Mouse (Mus musculus): ENCODE measurements around the gene Phrf1. TPM values are rescaled to one million over a fixed set of nuclear protein-coding genes. Genes with fewer than 3 reads are reported as not detected.

Gene Phrf1
- 67.1 and 78.6 TPM in 2 replicates for polyA plus RNA-seq (2014; fragmentation: Nextera tagmentation; extraction: Ambion mirVana)

DNA sequence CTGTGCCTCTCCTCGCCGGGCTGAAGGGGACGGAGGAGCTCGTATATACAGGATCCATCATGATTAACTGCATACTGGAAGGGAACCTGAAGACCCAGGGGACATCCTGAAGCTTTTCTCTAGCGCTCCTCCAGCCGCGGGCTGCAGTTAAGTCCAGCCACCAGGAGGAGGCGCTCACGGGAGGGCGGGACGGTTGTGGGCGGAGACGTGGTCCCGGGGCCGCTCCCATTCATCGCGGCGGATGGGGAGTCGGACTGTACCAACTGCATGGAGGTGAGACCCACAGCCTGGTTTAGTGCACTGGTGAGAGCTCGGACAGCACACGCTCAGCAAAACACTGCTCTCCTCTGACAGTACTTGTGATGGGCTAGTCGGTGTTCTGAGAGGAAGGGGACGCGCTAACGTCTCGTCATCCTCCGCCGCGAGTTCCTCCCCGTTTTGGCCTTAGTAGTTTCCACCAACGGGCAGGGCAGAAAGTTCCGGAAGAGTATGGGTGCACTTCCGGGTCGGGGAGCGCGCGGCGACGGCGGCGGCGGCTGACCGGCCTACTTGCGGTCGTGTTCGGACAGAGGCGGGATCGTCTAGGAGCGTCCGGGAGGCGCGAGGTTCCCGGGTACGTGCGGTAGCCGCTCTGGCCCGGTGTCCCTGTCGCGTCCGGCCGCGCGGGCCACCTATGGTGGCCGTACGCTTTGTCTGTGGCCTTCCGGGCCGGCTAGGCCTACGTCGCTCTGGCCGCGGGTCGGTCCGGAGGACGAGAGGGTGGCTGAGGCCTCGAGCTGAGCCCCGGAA is at the start of gene Phrf1:
Gene Phrf1 (plus strand): TSS at position 506 of the 789 bp plus-strand sequence.
- H3K4me3 ChIP-seq (ENCODE audit: low read depth, low read length) = peak within 1 kb of the TSS; percentile 100
- H3K9me3 ChIP-seq (ENCODE audit: control insufficient read depth, low read length) = no peaks in the 10 kb centered on the region
- no peaks in the 10 kb centered on the region for H3K27me3 ChIP-seq (ENCODE audit: control insufficient read depth, insufficient read depth, low read length)
- peaks cover 3% of the 10 kb centered on the region for H3K4me1 ChIP-seq (replicated peaks; ENCODE audit: control insufficient read depth, insufficient read depth, low read length)
- peak within 1 kb of the TSS; percentile 98 for H3K9ac ChIP-seq (ENCODE audit: low read depth, low read length)
- peak within 1 kb of the TSS; percentile 86 for H3K27ac ChIP-seq (ENCODE audit: low read depth, low read length)
- H3K36me3 ChIP-seq (ENCODE audit: control insufficient read depth, insufficient read depth, low read length) = peaks cover 13% of the 10 kb centered on the region
- DNase-seq (ENCODE audit: low spot score) (peak; percentile 95), ATAC-seq (ENCODE audit: low FRiP score) (peak; percentile 92)
- under 1% methylated on average over 76 of the region's 76 CpGs for WGBS
- H3K4me2 ChIP-seq (replicated peaks; ENCODE audit: low read depth, low read length) = peak within 1 kb of the TSS; percentile 89

- H3K4me1 ChIP-seq (replicated peaks; ENCODE audit: control insufficient read depth, insufficient read depth, low read length) = peaks cover 3% of the 10 kb centered on the region; the same call in 1 of the 2 replicates
- 0 out of 2 replicates have a peak, but pooled peaks cover 3% of the 10 kb centered on the region for H3K36me3 ChIP-seq (ENCODE audit: control insufficient read depth, insufficient read depth, low read length)
- no peak for DNase-seq (ENCODE audit: low spot score)
- no peak for ATAC-seq (ENCODE audit: low FRiP score)
- H3K27me3 ChIP-seq (ENCODE audit: control insufficient read depth, insufficient read depth, low read length) = no peaks in the 10 kb centered on the region
- no peak overlapping the region for H3K27ac ChIP-seq (ENCODE audit: low read depth, low read length)
- no peak overlapping the region for H3K4me3 ChIP-seq (ENCODE audit: low read depth, low read length)
- no peak overlapping the region for H3K9ac ChIP-seq (ENCODE audit: low read depth, low read length)
- WGBS = 77% methylated on average over 3 of the region's 3 CpGs
- no peak overlapping the region for H3K4me2 ChIP-seq (replicated peaks; ENCODE audit: low read depth, low read length)
- no peaks in the 10 kb centered on the region for H3K9me3 ChIP-seq (ENCODE audit: control insufficient read depth, low read length)
These were observed 40.4 kb upstream of the Phrf1 start for GRCm38 (mm10) chr7:141188194-141188593.

DNA sequence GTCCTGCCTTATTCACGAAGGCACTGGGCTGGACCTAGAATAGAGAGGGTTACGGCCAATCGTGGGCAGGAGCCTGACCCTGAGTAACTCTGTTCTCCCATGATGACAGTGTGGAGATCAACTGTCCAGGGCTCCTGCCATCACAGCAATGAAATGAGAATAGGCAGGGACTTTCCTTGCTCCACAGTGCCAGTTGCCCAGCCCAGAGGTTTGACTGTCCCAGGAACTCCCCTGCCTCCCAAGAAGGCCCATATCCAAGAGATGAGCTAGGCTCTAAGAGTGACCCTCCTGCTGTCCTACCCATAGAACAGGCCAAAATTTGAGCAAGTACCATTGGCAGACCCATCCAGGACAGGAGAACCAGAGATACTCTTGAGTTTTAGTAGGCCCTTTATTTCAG is 39.9 kb upstream of the Phrf1 start:
- no peak overlapping the region for H3K27ac ChIP-seq (ENCODE audit: low read depth, low read length)
- WGBS = 95% methylated on average over 3 of the region's 3 CpGs
- DNase-seq (ENCODE audit: low spot score) = no peak
- H3K4me3 ChIP-seq (ENCODE audit: low read depth, low read length) = no peak overlapping the region
- H3K4me1 ChIP-seq (replicated peaks; ENCODE audit: control insufficient read depth, insufficient read depth, low read length) = peaks cover 3% of the 10 kb centered on the region; the same call in 1 of the 2 replicates
- H3K27me3 ChIP-seq (ENCODE audit: control insufficient read depth, insufficient read depth, low read length) = no peaks in the 10 kb centered on the region
- H3K9ac ChIP-seq (ENCODE audit: low read depth, low read length) = no peak overlapping the region
- ATAC-seq (ENCODE audit: low FRiP score) = no peak
- no peak overlapping the region for H3K4me2 ChIP-seq (replicated peaks; ENCODE audit: low read depth, low read length)
- no peaks in the 10 kb centered on the region for H3K9me3 ChIP-seq (ENCODE audit: control insufficient read depth, low read length)
- 0 out of 2 replicates have a peak, but pooled peaks cover 3% of the 10 kb centered on the region for H3K36me3 ChIP-seq (ENCODE audit: control insufficient read depth, insufficient read depth, low read length)

- no peak overlapping the region for H3K4me2 ChIP-seq (replicated peaks; ENCODE audit: low read depth, low read length)
- no peak overlapping the region for H3K27ac ChIP-seq (ENCODE audit: low read depth, low read length)
- H3K4me3 ChIP-seq (ENCODE audit: low read depth, low read length) = no peak overlapping the region
- H3K9ac ChIP-seq (ENCODE audit: low read depth, low read length) = no peak overlapping the region
- no peaks in the 10 kb centered on the region for H3K9me3 ChIP-seq (ENCODE audit: control insufficient read depth, low read length)
- H3K4me1 ChIP-seq (replicated peaks; ENCODE audit: control insufficient read depth, insufficient read depth, low read length) = peaks cover 5% of the 10 kb centered on the region; the same call in 1 of the 2 replicates
- no peaks in the 10 kb centered on the region for H3K27me3 ChIP-seq (ENCODE audit: control insufficient read depth, insufficient read depth, low read length)
- 0 out of 2 replicates have a peak, but pooled peaks cover 3% of the 10 kb centered on the region for H3K36me3 ChIP-seq (ENCODE audit: control insufficient read depth, insufficient read depth, low read length)
- ATAC-seq (ENCODE audit: low FRiP score) = no peak
- no peak for DNase-seq (ENCODE audit: low spot score)
- 93% methylated on average over 3 of the region's 3 CpGs for WGBS
These were observed 38.4 kb upstream of the Phrf1 start for GRCm38 (mm10) chr7:141190220-141190619.

DNA sequence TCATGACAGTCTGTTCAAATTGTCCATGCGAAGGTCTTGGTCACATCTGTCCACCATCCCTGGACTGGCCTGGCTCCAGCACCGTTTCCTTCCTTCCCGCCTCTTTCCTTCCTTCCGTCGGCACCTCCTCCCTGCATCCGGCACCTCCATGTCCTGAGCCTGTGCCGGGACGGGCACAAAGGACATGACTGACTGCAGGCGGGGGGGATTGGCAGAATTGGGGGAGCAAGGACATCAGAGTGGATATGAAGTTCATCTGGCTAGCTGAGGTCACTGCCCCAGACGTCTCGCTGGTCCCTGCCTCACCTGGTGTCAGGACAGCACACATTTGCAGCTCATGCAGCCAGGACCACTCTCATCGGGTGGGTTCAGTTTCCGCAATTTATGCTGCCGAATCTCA is 37.5 kb upstream of the Phrf1 start:
- H3K4me2 ChIP-seq (replicated peaks; ENCODE audit: low read depth, low read length) = no peak overlapping the region
- no peaks in the 10 kb centered on the region for H3K27me3 ChIP-seq (ENCODE audit: control insufficient read depth, insufficient read depth, low read length)
- H3K4me1 ChIP-seq (replicated peaks; ENCODE audit: control insufficient read depth, insufficient read depth, low read length) = peaks cover 7% of the 10 kb centered on the region; the same call in 1 of the 2 replicates
- 0 out of 2 replicates have a peak, but pooled peaks cover 3% of the 10 kb centered on the region for H3K36me3 ChIP-seq (ENCODE audit: control insufficient read depth, insufficient read depth, low read length)
- no peaks in the 10 kb centered on the region for H3K9me3 ChIP-seq (ENCODE audit: control insufficient read depth, low read length)
- 93% methylated on average over 14 of the region's 14 CpGs for WGBS
- no peak overlapping the region for H3K4me3 ChIP-seq (ENCODE audit: low read depth, low read length)
- ATAC-seq (ENCODE audit: low FRiP score) (no peak), DNase-seq (ENCODE audit: low spot score) (no peak)
- no peak overlapping the region for H3K9ac ChIP-seq (ENCODE audit: low read depth, low read length)
- no peak overlapping the region for H3K27ac ChIP-seq (ENCODE audit: low read depth, low read length)

GRCm38 (mm10) chr7:141191796-141192685 is 36.5 kb upstream of the Phrf1 start:
- DNase-seq (ENCODE audit: low spot score) = no peak
- WGBS = 91% methylated on average over 24 of the region's 24 CpGs
- Histone ChIP-seq H3K4me2 (replicated peaks; ENCODE audit: low read depth, low read length) (peak overlapping the region; percentile 96; the same call in 1 of the 2 replicates), H3K9me3 (ENCODE audit: control insufficient read depth, low read length) (no peaks in the 10 kb centered on the region), H3K4me3 (ENCODE audit: low read depth, low read length) (peak overlapping the region; percentile 89; the same call in 1 of the 2 replicates), H3K36me3 (ENCODE audit: control insufficient read depth, insufficient read depth, low read length) (0 out of 2 replicates have a peak, but pooled peaks cover 3% of the 10 kb centered on the region), H3K27ac (ENCODE audit: low read depth, low read length) (no peak overlapping the region), H3K27me3 (ENCODE audit: control insufficient read depth, insufficient read depth, low read length) (no peaks in the 10 kb centered on the region), H3K9ac (ENCODE audit: low read depth, low read length) (no peak overlapping the region), H3K4me1 (replicated peaks; ENCODE audit: control insufficient read depth, insufficient read depth, low read length) (peaks cover 7% of the 10 kb centered on the region; the same call in 1 of the 2 replicates)
- no peak for ATAC-seq (ENCODE audit: low FRiP score)

- no peaks in the 10 kb centered on the region for H3K27me3 ChIP-seq (ENCODE audit: control insufficient read depth, insufficient read depth, low read length)
- peaks cover 7% of the 10 kb centered on the region; the same call in 1 of the 2 replicates for H3K4me1 ChIP-seq (replicated peaks; ENCODE audit: control insufficient read depth, insufficient read depth, low read length)
- no peak overlapping the region for H3K27ac ChIP-seq (ENCODE audit: low read depth, low read length)
- ATAC-seq (ENCODE audit: low FRiP score) = no peak
- no peaks in the 10 kb centered on the region for H3K9me3 ChIP-seq (ENCODE audit: control insufficient read depth, low read length)
- peak overlapping the region; percentile 81 for H3K9ac ChIP-seq (ENCODE audit: low read depth, low read length)
- no peak for DNase-seq (ENCODE audit: low spot score)
- WGBS = 28% methylated on average over 12 of the region's 12 CpGs
- peak overlapping the region; percentile 89 for H3K4me3 ChIP-seq (ENCODE audit: low read depth, low read length)
- H3K4me2 ChIP-seq (replicated peaks; ENCODE audit: low read depth, low read length) = peak overlapping the region; percentile 96
- H3K36me3 ChIP-seq (ENCODE audit: control insufficient read depth, insufficient read depth, low read length) = 0 out of 2 replicates have a peak, but pooled peaks cover 3% of the 10 kb centered on the region
These were observed 35.7 kb upstream of the Phrf1 start for GRCm38 (mm10) chr7:141192776-141193347.

- peaks cover 7% of the 10 kb centered on the region; the same call in 1 of the 2 replicates for H3K4me1 ChIP-seq (replicated peaks; ENCODE audit: control insufficient read depth, insufficient read depth, low read length)
- peak overlapping the region; percentile 81 for H3K9ac ChIP-seq (ENCODE audit: low read depth, low read length)
- ATAC-seq (ENCODE audit: low FRiP score) = no peak
- peak overlapping the region; percentile 89 for H3K4me3 ChIP-seq (ENCODE audit: low read depth, low read length)
- DNase-seq (ENCODE audit: low spot score) = peak; percentile 61
- H3K9me3 ChIP-seq (ENCODE audit: control insufficient read depth, low read length) = no peaks in the 10 kb centered on the region
- under 1% methylated on average over 24 of the region's 43 CpGs for WGBS
- H3K27ac ChIP-seq (ENCODE audit: low read depth, low read length) = peak overlapping the region; percentile 79
- no peaks in the 10 kb centered on the region for H3K27me3 ChIP-seq (ENCODE audit: control insufficient read depth, insufficient read depth, low read length)
- H3K4me2 ChIP-seq (replicated peaks; ENCODE audit: low read depth, low read length) = peak overlapping the region; percentile 96
- H3K36me3 ChIP-seq (ENCODE audit: control insufficient read depth, insufficient read depth, low read length) = 0 out of 2 replicates have a peak, but pooled peaks cover 3% of the 10 kb centered on the region
These were observed 35.2 kb upstream of the Phrf1 start for GRCm38 (mm10) chr7:141193348-141193856.
